Mouse (Mus musculus) left cerebral cortex, postnatal 4 days (tissue): ENCODE data around the gene Sept7. TPM values are rescaled to one million over a fixed set of nuclear protein-coding genes. Genes with fewer than 3 reads are reported as not detected.
"Not testable (repeated sequence)": the region's sequence is repeated elsewhere in the genome, so short reads cannot be mapped to it uniquely, and the experiment has no call there.

Experiments used
- DNase-seq: peaks from one replicate; pipeline ENCODE4 v3.0.0-alpha.2; 2022
- intact Hi-C: fragments of 180-260 bp; cut with DNase I; formaldehyde crosslinking; loops from one replicate; pipeline ENCODE4 v1.15.1; 2025
- total RNA-seq, 2 experiments: library from RNA; stranded (reverse); gene quantifications; 2 replicates each; pipeline ENCODE4 v1.2.3; 2021

Gene Sept7
- total RNA-seq: 100 to 1,000 TPM; 219 to 231 TPM

DNA sequence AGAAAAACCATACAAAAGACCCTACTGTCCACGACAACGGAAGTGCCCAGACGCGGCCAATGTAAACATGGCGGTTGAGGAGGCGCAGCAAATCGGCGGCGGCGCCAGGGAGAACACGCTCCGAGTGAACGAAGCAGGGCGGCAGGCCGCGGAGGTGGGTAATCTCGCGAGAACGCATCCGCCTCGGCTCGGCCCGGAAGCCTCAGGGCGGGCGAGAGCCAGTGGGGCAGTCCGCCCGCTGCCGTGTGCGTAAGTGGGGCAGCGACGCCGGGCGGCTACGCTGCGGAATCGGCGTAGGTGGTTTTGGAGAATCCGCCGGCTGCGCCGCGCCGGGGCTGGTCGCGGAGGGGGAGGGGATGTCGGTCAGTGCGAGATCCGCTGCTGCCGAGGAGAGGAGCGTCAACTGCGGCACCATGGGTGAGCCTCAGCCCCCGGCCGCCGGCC, at the start of gene Sept7:
Gene Sept7, plus strand, starts transcription at position 157 of the 444 bp plus-strand sequence.
- DNase-seq: peak; percentile 99
- intact Hi-C loops: loop anchor here (2.0 kb wide), 1 partner anchor 78 kb away; no protein-coding TSS in a partner anchor

DNA sequence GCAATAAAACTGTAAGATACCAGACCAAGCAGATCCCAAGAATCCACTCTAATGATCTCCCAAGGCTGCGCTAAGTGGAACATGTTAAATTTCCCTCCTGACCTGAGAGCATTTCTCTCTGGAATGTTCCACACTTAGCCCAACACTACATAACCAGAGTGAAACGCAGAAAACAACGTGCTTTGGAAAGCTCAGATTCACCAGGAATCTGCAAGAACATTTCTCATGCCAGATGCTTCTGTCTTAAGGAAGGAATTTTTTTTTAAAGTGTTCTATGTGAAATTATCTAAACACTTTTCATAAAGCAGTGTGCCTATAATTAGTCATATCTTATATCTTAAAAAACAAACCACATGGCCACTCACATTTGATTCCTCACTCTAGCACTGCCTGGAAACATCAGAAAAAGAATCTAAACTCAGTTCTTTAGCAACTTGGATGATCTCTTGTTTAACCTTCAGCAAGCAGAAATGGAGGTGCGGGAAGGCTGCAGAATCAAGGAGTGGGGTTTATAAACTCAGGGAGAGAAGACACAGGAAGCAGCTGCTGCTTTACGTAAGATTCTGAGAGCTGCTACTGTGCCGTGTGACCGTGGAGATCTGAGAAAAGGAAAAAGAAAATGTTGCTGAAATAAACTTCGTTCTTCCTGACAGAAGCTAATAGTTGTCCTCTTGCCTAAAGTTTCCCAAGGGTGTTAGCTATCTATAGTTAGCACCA, 44.0 kb upstream of the Sept7 start:
- no peak for DNase-seq
- intact Hi-C loops: no loop called here

DNA sequence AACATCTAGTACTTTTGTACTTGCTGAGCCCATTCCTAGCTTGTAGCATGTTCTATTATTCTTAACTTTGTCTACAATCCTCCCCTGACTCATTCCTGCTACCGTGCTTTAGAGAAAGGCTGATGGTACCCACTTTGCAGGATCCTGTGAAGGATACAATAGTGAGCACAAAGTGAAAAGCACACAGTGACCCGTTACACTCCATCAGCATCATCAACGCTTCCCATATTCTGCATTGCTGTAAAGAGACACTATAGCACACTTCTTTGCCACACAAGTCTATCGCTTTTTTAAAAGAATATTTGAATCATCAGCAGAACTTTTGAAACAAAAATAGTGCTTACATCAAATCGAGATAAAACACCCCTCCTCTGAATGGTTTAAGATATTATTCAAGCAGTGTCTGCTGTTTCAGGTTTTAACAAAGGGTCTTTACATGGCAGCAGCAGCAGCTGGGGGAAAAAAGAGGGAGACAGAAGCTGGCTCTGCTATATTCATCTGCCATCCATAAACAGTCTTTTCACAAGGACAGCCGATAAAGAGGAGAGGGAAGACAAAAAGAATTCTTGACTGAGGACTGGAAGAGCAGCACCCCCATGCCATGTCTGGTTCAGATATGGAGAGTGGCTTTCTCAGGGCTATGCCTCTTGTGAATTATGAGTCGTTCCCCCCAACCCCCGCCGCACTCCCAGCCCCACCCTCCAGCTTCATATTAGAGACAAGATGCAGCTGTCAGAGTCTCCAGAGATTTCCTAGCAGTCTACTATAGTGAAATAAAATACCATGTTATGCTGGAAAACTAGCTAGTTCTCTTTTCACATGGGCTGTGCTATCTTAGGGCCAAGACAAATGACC, 39.7 kb upstream of the Sept7 start:
- intact Hi-C loops: no loop called here
- no peak for DNase-seq

DNA sequence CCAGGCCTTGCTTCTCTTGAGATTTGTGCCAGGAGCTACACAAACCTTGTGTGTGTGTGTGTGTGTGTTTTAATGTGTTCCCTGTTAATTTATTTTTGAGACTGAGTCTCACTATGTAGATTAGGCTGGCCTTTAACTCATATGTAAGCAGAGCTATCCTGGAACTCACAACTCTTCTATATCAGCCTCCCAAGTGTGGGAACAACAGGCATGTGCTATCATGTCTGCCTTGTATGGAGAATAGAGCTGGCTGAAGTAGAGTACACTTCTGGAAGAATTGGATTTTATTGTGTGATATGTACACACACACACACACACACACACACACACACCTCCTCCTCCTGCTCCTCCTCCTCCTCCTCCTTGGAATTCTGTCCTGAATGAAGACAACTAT, 39.1 kb upstream of the Sept7 start:
- intact Hi-C loops: no loop called here
- no peak for DNase-seq

DNA sequence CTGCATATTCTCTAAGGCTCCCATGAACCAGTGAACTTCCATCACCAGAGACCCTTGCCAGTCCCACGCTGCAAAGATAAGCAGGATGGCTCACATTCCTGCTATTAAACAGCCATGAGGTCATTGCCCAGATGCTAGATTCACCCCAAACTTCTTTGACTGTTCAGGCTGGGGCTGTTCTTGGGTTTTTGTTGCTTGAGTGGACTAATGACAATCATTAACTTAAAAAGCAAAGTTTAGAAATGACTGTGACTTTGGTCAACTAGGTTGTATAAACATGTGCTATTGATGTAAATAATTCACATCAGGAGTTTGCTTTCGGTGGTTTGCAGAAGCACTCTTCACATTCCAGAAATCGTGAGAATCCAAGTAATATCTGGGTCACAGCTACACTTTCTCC, 36.8 kb upstream of the Sept7 start:
- no peak for DNase-seq

DNA sequence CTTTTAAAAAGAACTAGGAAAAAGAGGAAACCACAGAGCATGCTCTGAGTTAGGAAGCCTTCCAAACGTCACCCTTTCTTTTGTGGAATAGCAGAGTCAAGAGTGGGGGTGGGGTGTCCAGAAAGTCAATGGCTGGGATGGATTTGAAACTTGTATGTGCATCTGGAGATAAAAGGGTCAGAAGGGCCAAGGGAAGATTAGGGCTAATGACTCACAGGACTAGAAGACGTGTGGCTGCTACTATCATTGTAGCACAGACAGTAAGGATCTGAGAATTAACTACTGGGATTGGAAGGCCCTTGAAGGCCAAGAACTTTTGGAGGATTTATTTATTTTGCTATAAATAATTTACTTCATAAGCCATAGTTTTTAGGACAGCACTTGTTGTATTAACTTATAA, 36.0 kb upstream of the Sept7 start:
- intact Hi-C loops: no loop called here
- DNase-seq: no peak

More for the DNA sequence above, 36.8 kb upstream of the Sept7 start:
- intact Hi-C loops: no loop called here

DNA sequence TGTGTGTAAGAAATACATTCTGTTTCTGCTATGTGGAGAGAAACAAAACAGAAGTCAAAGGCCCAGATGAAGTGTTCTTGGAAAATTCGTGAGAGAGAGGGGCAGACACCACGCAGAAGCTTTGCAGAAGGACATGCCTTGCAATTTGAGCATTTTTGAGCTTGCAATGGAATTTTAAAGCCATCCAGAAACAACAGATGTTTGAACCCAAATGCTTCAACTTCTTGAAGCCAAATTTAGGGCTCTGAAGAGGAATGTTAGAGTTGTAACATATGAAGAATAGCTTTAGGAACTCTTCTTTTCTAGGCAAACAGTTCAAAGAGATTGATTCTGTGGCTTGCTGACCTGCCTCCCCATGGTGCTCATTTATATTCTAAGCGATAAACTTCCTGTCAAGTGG, 33.3 kb upstream of the Sept7 start:
- intact Hi-C loops: no loop called here
- no peak for DNase-seq

DNA sequence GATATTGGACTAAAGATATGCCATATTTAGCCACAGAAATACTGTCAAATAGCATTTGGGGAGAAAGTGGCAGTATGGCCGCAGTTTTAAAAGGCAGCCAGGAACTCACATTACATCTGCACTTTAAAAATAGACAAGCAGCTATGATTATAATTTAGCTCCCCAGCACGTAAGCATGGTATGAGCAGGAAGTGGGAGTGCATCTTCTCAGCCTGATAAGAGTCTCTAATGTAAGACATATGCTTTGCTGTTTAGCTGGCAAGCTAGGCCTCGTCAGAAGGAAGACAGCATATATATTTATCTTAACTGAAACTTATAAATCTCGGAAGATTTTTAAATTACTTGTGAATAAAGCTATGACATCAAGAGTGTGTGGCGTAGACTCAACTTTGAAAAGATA, 32.4 kb upstream of the Sept7 start:
- DNase-seq: no peak
- intact Hi-C loops: no loop called here

DNA sequence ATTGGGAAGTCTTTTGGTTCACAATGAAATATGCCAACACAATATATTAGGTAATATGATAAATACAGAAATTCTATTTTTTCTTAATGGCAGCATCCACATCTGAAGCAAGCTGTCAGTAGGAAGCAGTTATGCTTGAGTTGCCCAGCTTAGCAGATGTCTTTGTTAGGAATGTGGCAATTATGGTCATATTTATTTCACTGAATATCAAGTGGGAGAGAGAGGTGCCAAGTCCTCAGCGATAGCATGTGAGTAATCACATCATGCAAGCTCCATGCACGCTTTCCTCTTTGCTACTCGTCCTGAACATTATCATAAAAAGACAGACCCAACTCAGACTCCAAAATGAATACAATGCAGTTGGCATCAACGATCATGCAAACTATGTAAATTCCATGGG, 27.3 kb upstream of the Sept7 start:
- no peak for DNase-seq
- intact Hi-C loops: no loop called here

DNA sequence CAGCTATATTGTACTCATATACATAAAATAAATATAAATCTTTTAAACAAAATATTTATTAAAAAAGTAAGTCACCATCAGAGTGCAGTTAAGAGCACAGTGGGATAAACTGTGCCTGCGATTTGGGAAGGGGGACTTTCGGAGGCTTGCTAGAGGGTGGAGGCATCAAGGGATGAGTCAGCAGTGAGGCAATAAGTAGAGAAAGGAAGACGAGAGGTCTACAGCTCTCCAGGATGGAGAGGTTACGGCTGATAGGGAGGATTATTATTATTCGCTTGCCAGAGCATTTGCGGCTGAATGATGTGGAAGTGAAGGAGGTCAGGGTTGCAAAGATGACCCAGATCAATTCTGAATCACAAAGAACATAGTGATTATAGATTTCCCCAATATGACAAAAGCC, 22.5 kb upstream of the Sept7 start:
- intact Hi-C loops: no loop called here
- DNase-seq: no peak

DNA sequence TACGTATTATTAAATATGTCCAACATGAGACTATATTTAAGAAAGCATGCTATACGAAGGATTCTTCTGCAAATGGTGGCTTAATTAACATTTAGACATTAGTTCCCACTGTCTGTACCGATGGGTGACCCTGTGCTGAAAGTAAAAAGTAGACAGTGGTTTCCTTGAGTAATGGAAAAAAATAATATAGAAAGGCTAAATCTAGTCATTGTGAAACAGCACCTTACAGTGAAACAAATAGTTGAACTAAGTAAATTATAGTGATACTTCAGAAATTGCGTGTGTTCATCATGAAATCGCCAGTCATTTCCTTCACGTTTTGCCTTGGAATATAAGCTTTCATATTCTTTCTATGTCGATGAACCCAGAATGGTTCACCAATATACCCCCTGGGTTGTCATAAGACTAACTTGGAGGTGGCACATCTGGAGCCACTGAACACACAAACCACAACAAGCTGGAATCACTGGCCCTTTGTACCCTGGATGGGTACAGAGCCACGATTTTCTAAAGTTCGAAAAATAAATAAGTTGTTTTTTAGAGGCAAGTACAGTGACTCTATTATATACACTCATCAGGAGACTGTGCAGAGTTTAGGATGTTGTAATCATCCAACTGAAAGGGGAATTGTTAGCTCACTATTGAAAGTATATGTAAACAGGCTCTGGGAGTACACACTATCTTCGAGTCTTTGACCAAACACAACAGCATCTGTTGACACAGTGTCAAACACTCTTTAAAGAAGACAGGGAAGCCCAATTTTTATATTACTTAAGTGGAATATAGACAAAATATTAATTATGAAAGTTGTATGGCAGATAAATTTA, 21.8 kb upstream of the Sept7 start:
- intact Hi-C loops: no loop called here
- no peak for DNase-seq

DNA sequence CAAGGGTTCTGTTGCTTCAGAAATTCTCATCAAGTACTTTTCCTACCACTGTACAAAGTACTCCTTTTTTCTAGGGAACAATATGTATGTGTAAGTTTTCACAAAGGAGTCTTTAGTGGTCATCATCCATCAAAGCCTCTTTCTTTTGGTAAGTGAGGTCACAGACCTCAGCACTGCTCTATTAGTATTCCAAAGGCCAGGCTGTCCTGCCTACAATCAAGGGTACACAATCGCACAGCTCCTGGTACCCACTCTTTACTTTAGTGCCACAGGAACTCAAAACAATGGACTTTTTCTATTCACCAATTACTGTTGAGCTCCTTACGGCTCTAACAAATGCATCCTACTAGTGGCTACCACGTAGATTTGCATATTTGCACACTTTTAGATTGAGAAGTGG, 11.2 kb upstream of the Sept7 start:
- no peak for DNase-seq
- intact Hi-C loops: no loop called here

DNA sequence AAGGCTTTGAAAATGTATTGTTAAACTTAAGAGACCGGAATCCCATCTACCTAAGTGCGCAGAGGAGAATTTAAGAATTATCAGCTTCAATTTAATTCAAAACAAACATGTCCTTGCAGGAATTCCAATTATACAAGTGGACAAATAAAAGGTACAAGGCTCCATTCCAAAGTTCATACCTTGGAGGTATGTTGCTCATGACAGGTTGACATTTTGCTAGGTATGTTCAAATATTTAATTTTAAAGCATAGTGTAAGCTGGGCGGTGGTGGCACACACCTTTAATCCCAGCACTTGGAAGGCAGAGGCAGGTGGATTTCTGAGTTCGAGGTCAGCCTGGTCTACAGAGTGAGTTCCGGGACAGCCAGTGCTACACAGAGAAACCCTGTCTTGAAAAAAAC, 10.5 kb upstream of the Sept7 start:
- DNase-seq, intact Hi-C loops: not testable (repeated sequence)

DNA sequence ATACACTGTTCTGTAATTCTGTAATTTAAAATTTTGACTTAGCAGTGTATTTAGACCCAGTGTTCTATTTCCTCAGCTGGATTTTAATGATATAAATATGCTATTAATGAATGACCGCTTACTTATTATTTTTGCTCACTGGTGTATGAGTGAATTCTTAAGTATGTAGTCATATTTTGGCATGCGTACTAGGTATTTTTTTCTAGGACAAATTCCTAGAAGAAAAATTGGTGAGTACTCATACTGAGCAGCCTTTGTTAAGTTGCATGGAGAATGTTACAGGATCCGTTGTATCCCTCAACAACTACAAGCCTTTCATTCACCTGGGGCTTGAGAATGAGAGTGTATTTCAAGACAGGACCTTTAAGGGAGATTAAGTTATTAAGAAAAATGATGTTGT, 10.0 kb upstream of the Sept7 start:
- intact Hi-C loops: no loop called here
- DNase-seq: no peak

DNA sequence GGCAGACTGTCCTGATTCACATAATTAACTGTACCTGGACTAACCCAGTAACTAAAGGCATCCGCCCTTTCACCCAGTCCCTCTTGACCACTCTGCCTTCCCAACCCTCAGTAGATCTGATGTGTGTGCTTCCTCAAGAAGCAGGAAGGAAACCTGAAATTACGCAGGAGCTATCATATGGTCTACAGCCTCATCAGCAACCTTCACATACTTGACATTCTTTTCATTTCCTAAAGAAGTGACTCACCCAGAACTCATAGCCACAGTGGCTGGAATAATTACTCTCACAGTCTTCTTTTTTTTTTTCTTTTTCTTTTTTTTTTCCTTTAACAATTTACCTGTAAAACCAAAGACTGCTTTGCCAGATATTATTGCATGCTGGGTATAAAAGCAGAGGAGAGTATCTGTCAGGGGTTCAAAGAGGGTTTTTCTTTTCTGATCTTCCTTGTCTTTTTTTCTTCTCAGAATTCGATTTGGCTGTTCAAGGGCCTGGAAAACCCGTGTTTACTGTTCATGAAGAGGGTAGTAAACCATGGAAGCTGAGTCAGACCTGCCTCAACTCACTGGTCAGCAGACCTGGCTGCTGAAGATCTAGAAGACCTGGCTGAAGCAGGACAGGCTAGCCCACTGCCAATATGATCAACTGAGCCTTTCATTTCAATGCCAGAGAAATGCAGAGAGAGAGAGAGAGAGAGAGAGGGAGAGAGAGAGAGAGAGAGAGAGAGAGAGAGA, 8.1 kb upstream of the Sept7 start:
- intact Hi-C loops: no loop called here
- no peak for DNase-seq

DNA sequence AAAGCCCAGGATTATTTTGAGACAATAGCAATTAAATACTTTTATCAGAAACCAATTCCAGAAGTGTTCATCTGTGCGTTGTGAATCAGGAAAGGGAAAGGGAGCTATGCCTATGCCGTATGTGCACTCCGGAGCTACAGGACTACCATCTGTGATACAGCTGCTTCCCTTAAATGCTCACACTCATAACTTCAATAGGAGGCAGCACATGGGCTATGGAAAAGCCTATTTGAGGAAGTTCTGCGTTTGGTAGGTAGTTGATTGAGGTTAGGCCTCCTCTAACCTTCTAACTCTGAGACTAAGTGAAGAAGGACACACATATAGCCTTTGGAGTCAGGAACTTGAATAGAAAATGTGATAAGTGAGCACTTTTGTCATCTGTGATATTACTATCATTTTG, 7.1 kb upstream of the Sept7 start:
- no peak for DNase-seq
- intact Hi-C loops: no loop called here

DNA sequence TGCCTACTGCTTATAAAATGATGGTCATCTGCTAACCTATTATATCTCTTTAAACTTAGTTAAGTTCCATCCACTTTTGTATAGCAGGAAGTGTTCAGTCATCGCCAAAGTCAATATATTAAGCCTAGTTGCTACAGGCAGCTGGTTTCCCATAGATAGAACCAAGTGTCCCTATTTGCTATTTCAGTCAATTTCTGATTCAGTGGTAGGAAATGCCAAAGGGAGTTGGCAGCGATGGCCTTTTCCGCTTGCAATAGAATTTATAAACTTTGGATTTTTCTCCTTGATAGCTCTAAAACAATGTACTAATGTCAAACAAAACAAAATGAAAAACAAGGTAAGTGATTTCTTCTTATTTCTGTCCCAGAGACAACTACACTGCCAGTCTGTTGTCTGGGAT, 5.7 kb upstream of the Sept7 start:
- intact Hi-C loops: no loop called here
- DNase-seq: no peak

DNA sequence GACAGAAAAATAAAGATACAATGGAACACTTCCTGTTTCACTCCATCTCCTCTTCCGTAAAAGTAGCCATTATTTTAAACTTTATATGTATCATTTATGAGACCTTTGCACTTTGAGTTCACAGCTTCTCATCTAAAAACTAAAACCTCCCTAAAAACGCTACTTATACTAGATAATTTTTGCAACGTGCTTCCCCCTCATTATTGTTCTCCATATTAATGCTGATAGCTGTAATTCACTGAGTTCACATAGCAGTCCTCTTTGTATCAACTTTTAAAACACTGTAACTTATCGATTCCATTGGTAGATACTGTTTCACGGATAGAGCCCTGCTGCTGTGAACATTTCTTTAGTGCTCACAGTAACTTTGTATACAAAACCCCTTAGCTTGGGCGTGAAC, 1.1 kb upstream of the Sept7 start:
- intact Hi-C loops: no loop called here
- no peak for DNase-seq

DNA sequence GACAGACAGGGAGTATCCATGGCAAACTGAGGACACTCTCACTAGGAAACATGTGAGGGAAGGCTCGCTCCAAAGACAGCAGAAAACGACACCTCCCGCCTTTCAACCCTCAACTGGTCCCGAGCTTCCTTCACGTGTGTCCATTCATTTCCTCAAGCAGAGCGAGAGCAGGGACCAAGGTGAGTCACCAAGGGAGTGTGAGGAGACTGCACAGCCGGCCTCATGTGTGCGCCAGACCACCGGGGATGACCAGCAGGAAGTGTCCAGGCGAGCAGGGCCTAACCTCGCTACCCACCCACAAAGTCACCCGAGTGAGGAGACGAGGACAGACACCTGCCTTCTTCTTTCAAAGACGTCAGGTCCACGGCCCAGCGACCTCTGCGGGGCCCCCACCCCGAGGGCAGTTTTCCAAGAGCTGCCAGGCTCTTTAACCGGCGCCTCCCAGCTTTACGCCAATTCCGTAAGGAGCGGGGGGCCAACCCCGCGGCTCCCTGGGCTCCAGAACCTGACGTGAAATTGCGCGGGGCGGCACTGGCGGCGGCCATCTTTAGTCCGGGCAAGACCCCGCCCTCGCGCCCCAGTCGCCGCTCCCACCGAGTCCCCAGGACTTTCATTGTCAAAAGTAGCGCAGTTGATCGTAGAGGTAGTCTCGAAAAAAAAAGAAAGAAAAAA, 492 bp upstream of the Sept7 start:
- peak; percentile 93 for DNase-seq

More for the DNA sequence above, 492 bp upstream of the Sept7 start:
- intact Hi-C loops: loop anchor here (2.0 kb wide), 1 partner anchor 77 kb away; no protein-coding TSS in a partner anchor
